Mouse (Mus musculus): ENCODE results near the gene Brsk2.

Brsk2 gene

DNA sequence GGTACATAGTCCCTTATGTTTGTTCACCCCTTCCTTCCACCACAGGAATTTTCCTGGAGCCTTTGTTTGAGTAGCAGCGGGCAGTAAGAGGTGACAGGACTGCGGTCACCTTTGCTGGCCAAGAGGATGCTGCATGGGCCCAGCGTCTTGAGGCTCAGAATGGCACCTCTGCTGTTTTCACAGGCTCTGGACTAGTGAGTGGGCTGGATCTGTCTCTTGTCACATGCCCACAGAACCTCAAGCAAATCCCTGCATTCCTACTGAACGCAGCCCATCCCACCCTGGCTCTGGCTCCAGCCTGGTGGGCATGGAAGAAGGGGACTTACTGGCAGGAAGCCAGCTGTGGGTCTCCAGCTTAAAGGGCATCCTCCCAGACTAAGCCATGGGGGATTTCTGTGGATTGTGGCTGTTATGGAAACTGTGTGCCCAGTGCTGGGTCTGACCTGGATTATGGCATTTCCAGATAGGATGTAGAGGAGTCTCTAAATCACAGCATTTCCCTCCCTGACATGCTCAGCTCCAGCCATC lies 8.0 kb downstream of the Brsk2 start:
- DNase-seq = no peak

DNA sequence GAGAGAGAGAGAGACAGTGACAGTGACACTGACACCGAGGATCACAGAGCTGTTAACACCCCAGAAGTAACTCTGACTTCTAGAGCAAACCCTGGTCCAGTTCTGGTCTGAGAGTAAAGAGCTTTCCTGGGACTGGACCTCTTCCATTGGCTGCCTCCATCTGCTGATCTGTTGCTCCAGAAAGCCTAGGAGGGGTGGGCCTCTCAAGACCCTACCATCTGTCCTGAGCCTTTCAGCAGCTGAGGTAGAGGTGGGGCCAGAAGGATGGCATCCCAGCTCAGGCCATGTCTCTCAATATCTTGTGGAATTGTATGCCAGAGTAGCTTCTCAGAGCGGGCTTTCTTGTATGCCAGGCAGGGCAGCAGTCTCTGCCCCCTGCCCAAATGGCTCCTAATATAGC lies 8.7 kb downstream of the Brsk2 start:
- DNase-seq = no peak

DNA sequence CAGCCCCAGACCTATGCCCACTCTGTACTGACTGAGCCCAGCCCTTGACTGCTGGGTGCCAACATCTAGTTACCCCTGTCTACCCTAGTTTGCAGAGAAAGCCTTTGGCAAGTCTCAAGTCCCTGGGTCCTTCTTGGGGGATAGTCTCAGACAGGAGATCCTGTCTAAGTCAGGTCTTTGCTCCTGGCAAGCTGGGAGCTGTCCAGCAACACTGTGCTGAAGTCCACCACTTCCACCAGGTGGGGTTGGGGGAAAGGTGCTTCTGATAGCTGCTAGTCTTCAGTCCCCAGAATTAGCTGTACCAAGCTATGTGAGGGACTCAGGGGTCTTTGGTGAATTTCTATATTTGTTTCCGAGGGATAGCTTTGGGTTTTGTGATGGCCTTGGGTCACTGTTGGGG lies 9.6 kb downstream of the Brsk2 start:
- DNase-seq = no peak

DNA sequence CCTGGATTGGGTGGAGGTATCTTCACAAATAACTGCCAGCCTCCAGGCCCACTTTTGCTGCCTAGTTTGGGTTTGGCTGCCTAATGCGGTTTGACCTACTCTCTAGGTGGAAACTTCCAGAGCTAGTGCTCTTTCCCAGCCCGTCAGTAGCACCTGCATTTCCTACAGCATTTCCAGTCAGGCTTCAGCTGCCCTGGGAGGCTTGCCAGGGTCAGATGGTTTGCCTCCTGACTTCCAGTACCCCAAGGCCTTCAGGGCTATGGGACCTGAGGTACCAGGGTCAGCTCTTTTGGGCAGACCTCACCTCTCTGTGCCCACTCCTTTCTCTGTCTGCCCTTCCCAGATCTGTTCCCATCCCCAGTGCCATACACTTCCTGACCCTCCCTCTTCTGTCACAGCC lies 11.4 kb downstream of the Brsk2 start:
- no peak for DNase-seq

DNA sequence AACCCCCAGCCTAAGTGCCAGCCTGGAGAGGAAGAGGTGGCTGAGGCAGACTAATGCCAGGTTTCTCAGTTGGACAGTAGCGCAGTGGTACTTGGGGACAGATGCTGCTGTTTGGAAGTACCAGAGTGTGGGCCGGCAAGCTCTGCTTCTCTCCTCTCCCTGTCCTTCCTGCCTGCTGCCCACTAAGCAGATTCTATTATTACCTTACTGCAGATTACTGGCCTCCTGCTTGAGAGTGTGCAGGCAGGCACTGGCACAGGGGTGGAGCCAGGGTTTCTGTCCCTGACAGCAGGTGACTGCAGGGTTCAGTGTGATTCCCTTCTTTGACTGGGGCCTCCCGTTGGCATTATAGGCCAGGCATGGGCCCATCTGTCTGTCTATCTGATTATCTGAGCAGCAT lies 11.9 kb downstream of the Brsk2 start:
- DNase-seq = no peak

DNA sequence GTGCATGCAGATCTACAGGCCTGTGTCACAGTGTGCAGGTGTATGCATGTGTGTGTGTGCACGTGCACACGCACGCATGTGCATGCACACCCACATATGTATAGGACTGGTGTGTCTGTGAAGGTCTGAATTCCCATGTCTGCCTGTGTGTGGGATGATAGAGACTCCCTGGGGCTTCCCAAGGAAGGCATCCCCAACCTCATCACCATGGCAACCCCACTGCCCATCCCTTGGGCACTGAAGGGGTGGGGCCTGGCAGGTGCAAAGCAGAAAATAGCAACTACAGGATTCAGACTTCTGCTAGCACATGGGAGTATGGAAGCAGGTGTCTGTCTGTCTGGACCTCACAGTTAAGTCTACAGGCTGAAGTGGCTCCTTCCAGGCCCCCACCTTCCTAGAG lies 13.0 kb downstream of the Brsk2 start:
- DNase-seq = no peak

DNA sequence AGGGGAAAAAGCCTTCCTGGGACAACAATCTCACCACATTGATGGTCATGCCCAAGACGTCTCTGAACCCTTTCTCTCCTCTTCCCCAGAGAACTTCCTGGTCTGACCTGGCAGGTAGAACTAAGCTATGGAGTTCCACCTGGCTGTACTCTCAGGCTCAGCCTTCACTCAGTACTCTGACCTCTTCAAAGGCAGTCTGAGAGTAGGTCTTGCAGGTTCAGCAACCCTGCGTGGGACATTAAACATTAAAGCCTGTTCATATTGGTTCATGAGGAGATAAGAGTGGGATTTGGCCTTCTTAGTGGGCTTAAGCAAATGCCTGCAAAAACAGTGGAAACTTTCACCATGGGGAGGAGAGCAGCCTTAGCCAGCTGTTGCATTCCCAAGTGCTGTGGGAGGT lies 16.7 kb downstream of the Brsk2 start:
- no peak for DNase-seq

DNA sequence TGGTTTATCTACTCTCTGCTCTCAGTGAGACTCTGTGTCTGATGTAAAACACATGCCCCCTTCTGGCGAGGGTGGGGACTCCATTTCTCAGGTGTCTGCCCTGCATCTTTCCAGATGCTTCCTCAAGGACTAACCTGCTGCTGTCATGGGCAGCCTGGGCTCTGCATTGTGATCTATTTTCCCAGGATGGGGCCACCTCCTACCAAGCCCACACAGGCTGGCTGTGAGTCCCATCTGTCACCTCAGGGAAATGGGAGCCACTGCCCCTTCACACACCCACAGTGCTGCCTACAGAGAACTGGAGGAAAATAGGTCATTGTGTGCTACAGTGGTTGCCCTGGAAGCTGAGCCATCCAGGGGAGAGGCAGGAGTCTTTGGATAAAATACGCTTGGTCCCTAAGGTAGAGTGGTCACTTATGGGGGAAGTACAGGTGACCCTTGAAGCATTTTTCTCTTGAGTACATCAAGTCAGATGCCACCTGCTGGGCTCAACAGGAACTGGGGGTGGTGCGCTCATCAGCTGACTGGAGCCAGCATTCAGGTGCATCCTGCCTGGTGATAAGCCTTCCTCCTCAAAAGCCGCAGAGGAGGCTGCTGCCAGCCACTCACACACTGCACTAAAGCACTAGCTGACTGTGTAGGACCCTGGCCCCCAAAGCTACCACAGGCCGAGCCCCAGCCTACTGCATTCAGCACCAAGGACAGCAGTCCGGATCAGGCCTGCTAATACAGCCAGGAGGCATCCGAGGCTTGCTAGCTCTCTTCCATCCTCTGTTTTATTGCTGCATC lies 23.5 kb downstream of the Brsk2 start:
- peak; percentile 17 to 26 for DNase-seq

DNA sequence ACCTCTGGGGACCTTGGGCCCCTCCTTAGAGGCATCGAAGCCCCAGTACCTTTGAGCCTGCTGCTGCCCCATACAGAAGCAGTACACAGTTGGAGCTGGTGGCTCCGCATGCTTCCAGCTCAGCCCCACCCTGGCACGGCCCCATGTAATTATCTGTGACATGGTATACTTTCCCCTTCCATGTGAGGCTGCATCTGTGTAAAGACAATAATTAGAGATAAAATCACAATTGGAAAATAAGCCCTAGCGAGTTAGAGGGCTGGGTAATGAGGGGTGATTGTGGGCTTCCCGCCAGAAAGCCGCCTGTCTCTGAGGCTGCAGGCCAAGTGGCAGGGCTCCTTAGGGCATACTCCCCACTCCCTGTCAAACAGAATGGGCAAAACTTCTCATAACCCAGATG lies 28.5 kb downstream of the Brsk2 start:
- DNase-seq = no peak

DNA sequence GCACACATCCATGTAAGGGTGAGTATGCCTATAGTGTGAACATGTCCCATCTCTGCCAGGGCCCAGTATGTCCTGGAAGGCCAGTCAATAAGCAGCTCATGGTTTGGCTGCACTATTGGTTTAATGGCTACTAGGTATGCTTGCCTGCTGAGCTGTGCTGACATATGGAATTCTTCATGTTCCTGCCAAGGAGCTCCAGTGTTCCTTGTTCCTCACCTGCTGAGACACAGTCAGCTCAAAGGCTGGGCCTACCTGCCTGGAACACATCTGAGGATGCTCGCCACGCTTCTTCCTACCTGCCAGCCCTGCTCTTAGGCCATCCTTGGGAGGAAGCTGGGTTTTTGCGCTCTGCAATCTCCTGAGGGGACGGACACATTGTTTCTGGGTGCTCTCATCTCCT lies 29.7 kb downstream of the Brsk2 start:
- no peak for DNase-seq

DNA sequence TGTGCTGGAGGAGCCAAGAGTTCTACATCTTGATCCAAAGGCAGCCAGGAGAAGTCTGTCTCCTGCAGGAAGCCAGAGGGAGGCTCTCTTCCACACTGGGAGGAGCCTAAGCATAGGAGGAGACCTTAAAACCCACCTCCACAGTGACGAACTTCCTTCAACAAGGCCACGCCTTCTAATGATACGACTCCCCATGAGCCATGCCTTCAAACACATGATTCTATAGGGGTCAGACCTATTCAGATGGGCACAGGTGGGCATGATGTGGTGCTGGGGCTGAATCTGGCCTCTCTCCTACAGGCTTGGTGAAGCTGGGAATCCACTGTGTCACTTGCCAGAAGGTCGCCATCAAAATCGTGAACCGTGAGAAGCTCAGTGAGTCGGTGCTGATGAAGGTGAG lies 31.7 kb downstream of the Brsk2 start:
- DNase-seq = no peak

DNA sequence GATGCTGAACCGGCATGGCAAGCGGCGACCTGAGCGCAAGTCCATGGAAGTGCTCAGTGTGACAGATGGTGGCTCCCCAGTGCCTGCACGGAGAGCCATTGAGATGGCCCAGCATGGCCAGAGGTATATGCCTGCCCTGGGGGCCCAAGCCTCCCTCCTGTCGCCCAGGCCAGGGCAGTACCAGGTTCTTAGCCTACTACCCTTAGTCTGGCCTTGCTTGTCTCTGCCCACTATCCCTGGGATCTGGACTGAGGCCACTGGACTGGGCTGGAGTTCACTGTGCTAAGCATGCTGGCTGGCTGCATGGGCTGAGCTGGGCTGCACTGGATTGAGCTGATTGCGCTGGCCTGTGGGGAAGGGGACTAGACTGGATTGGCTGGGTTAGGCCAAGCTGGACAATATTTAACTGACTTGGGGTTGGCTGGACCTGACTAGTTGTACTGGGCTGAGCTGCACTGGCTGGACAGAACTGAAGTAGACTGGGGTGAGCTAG lies 38.8 kb downstream of the Brsk2 start:
- no peak for DNase-seq

DNA sequence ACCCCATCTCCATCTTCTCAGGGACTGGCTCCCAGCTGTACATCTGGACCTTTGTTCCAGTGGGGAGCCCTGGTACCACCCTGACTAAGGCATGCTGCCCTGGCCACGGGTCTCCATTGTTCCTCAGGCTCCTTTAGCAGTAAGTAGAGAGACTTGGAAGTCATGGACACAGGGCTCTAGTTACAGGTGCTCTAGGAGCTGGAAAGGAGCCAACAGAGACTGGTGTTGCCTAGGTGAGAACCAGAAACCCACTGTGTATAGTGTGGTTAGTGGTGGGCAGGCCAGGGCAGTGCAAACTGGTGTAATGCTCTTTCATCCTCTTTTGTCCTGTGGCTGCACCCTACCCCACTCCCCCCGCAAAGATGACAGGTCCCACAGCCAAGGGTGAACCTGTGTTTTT lies 41.6 kb downstream of the Brsk2 start:
- no peak for DNase-seq

DNA sequence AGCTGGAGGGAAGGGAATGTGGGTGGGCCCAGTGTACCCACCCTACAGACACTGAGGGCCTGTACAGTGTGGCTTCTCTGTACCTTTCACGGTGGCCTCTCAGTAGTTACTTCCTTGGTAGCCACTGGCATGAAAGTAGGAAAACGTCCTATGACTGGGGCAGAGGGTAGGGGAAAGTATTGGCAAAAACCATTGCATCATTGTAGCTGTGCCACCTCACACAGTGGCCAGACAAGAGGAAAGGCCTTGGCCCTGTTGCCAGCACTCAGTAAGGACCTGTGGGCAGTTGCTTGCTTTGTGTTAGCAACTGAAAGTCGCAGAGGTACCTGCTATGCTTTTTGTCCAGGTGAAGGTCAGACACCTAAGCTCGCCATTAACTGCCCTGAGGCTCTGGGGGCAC lies 44.6 kb downstream of the Brsk2 start:
- DNase-seq = no peak

DNA sequence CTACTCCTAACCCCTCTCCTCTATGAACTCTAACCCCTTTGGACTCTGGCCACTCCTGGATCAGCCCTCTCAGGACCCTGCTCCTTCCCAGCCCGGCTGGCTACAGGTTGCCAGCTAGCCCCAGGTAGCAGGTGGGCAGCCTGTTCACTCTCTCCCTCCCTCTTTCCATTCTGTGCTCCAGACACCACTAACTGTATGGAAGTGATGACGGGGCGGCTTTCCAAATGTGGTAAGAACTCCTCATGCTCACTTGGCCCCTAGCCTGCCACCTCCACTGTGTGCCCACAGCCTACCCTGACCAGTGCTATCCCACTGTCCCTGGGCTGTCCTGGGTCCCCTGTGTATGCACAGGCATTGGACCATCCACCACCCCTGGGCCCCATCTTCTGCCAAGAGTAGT lies 51.1 kb downstream of the Brsk2 start:
- no peak for DNase-seq

DNA sequence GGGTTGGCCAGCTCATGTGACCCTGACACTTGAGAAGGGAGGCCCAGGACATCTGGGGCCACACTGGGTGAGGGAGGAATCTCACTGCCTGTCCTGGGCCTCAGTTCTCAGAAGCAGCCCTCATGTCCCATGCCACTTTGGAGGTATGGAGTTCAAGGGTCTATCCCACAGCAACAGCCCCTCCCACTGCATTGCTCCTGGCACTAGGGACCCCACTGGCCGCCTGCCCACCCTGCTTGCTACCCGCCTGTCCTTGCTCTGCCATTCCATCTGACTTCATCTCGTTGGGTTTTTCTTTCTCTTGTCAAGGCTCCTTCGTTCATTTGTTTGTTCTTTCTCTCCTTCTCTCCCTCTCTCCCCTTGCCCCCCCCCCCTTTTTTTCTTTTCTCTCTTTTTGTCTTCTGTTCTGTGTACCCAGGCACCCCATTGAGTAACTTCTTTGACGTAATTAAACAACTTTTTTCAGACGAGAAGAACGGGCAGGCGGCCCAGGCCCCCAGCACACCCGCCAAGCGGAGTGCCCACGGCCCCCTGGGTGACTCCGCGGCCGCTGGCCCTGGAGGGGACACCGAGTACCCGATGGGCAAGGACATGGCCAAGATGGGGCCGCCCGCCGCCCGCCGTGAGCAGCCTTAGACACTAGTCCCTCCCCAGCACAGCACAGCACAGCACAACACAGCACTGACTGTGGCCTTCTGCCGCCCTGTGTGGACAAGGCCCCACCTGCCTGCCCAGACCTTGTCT lies 52.2 kb downstream of the Brsk2 start:
- DNase-seq = no peak

DNA sequence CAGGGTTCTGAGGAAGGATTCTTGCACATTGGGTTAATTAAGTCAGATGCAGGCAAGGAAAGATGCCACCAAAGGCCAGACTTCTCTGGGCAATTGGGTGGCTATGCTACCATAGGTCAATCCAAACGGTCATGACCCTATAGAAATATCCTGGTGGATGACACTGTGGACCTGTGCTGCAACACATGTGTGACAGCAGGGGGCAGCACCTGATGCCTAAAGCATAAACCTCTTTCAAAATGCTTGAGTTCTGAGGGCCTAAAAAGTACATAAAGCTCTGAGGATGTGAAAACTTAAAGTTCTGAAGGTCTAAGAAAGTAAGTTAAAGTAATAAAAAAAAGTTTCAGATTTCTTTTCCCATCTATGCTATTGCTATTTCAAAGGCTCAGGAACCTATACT lies 67.0 kb downstream of the Brsk2 start:
- DNase-seq = peak; percentile 51 to 64

DNA sequence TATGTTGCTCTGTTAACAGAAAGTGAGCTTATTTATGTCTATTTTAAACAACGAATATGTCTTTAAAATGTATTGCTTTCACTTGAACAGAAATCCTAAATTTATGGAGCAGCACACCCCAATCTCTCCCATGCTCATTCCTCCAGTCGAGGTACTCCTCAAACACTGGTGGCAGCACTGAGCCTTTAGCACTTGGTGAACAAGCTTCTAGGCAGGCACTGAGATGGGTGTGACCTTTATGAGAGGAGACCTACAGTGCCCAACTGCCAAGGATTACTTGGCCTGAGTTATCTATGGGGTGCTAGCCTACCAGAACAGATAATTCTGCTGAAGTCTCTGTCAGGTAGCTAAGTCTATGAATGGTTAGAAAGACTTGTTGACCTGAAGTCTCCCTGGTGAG lies 70.1 kb downstream of the Brsk2 start:
- DNase-seq = no peak

DNA sequence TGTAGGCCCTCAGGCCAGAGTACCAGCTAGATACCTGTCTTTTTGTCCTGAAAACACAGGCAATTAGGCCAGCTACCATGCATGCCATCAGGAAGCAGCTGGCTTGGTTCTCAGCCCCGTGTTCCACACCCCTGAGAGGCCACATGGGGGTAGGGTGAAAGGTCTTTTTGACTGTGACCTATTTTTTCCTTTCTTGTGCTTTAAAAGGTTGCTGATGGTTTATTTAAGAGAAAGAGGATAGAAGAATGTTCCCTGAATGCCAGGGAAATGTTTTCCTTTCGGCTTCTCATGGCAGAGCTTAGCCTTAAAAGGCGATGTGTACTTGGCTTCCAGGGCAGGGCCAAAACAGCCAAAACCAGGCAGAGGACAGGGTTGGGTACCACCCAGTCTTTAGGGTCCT lies 71.3 kb downstream of the Brsk2 start:
- no peak for DNase-seq

DNA sequence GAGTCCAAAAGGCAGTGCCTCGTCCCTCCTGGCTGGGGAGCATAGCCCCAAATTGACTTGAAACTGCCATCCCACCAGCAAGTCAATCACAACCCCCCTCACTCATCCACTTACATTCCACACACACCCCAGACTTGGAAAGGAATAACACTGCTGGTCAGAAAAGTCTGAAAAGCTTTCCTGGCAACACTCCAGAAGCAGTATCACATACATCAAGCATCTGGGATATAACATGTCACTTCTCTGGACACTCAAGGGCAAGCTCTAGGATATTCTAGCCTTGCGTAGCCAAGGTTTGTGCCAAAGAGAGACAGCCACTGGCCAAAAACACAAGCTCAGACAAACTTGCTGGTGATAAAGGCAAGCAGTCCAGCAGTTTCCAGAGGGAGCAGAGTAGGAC lies 75.6 kb downstream of the Brsk2 start:
- no peak for DNase-seq

DNA sequence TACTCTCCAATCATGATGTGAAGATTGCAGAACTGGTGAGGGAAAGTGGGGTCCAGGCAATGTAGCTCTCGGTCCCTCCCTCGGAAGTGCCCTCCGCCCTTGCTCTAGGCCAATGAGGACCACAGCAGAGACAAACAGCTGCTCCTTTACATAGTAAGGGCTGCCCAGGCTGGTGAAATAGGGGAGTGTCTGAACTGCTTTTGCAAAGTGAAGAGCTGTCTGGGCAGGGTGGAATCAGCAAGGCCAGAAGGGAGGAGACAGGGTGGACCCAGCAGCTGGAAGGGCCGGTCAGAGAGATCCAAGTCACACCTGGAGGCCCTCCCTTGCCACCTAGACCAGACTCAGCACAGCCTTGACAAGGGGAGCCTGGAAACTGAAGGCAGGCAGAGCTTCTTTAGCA lies 76.4 kb downstream of the Brsk2 start:
- DNase-seq = no peak

DNA sequence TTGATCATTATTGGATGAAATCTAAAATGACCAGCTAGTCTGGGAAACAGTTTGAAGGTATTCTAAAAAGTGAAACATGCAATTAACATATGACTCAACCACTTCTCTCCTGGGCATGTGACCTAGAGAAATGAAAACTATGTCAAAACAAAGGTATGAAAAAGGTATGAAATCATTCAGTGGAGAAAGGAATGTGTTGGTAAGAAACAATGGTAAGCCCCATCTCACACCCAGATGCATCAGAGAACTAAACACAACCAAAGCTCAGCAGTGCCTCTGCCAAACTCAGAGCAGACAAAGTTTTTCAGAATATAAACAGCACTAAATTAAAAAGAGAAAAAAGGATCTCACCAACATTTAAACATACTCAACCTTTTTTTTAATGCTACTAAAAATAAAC lies 80.5 kb downstream of the Brsk2 start:
- DNase-seq = no peak

DNA sequence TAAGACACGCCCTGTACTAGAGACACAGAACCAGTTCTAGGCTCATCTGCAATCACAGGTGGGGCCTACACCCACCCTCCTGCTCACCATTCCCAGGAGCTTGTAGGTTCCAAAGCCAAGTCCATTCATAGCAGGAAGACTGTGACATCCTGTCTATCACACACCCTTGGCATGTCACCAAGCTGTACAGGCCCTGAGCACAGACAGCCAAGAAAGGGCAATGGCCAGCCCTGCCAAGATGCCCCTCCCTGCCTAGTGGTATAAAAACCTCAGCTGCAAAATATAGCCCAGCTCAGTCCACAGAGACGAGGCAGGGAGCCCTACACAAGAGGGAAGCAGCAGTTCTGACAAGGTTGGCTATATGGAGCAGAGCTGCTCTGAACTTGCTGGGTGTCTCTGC lies 84.6 kb downstream of the Brsk2 start:
- no peak for DNase-seq

DNA sequence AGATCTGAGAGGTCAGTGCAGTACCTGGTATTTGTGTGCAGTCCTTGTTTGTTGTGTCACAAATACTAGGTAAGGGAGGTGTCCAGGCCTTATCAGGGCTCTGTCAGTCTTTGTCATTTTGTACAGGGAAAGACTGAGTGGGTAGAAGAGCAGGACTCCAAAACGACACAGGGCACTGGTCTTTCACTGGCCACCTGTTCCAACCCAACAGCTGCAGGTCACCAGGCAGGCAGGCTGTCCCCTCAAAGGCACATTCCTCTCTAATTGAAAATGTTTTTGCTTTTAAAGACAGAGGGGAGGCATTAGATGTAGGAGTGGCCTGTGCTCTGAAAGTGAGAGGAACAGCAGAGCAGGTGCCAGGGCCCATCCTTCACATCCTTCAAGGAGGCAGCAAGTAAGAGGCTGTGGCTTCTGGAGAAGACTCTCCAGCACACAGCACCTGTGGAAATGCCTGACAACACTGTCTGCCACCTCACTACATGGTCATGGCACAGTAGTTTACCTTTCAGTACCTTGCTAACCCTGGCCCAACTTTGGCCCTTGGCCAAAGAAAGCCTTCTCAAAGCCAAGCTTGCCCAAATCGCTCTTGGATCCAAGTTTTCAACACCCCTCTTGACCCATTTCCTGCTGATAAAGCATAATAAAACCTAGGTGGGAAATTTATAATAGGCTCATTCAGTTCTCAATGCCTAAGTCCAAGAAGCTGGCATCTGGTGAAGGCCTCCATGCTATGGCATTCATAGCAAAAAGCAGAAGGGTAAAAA lies 85.7 kb downstream of the Brsk2 start:
- no peak for DNase-seq

Data from B cell, adult 2 months (primary cell).